Mouse (Mus musculus) CH12.LX (cell line): Measurements from ENCODE around the gene Stard13. TPM values are rescaled to one million over a fixed set of nuclear protein-coding genes. Genes with fewer than 3 reads are reported as not detected.

Experiments used
- DNase-seq: peaks from one replicate; pipeline ENCODE4 v3.0.0-alpha.2; 2013; ENCODE audit errors: extremely low read depth
- H3K27ac ChIP-seq: 2 replicates; pipeline ENCODE4 v1.5.1; 2012; ENCODE audit warnings: low read depth, mild to moderate bottlenecking, control low read depth, moderate library complexity; ENCODE audit not compliant: insufficient read depth
- H3K27me3 ChIP-seq: replicated peaks from 2 replicates; pipeline ENCODE3; 2012; ENCODE audit warnings: inconsistent platforms
- H3K36me3 ChIP-seq, 2 experiments: replicated peaks in 1 of 2; 2 replicates each; pipeline versions ENCODE3 to v1.6.1; 2012; ENCODE audit warnings: inconsistent platforms in 1 of 2, low read length in 1 of 2, mild to moderate bottlenecking in 1 of 2, mixed read lengths in 1 of 2, moderate library complexity in 1 of 2; ENCODE audit not compliant: control insufficient read depth in 1 of 2, insufficient read depth in 1 of 2
- H3K4me1 ChIP-seq, 2 experiments: 2 replicates each; pipeline ENCODE4 v1.6.1; 2012; ENCODE audit warnings: inconsistent platforms in 1 of 2, moderate library complexity in 1 of 2; ENCODE audit not compliant: insufficient read depth in 2 of 2, control insufficient read depth in 1 of 2
- H3K4me2 ChIP-seq: 2 replicates; pipeline ENCODE4 v1.6.1; 2012; ENCODE audit warnings: low read depth, mild to moderate bottlenecking, control low read depth; ENCODE audit not compliant: poor library complexity, insufficient read depth, severe bottlenecking
- H3K4me3 ChIP-seq, 3 experiments: fragments of 150-350 bp in 1 of 3; sonication (generic) in 1 of 3; replicated peaks in 1 of 3; 2 replicates each; pipeline versions ENCODE3 to v1.5.1; 2011 to 2012; ENCODE audit warnings: low read depth in 2 of 3, low read length in 2 of 3, mild to moderate bottlenecking in 2 of 3, moderate library complexity in 2 of 3, control low read depth in 1 of 3, improper control_type of control experiment in 1 of 3, inconsistent platforms in 1 of 3, mixed read lengths in 1 of 3; ENCODE audit not compliant: poor library complexity in 1 of 3
- H3K79me2 ChIP-seq: replicated peaks from 2 replicates; pipeline ENCODE4 v1.6.1; 2012; ENCODE audit warnings: mild to moderate bottlenecking, moderate library complexity; ENCODE audit not compliant: control insufficient read depth, poor library complexity, insufficient read depth, severe bottlenecking; ENCODE audit errors: extremely low read depth
- H3K9ac ChIP-seq: 2 replicates; pipeline ENCODE4 v1.6.1; 2012; ENCODE audit warnings: low read depth, mild to moderate bottlenecking, control low read depth, moderate library complexity; ENCODE audit not compliant: insufficient read depth
- H3K9me3 ChIP-seq: replicated peaks from 2 replicates; pipeline ENCODE3; 2012; ENCODE audit warnings: low read length, inconsistent platforms, mixed read lengths
- ZC3H11A ChIP-seq: IDR thresholded peaks from 2 replicates; pipeline ENCODE4 v1.6.1; 2012; ENCODE audit warnings: low read depth, mild to moderate bottlenecking, inconsistent platforms, low read length, improper control_type of control experiment
- dilution Hi-C: fragments of 300-500 bp; cut with MboI; formaldehyde crosslinking; loops from 2 replicates; pipeline ENCODE4 v1.14.3; 2020; ENCODE audit warnings: low sequenced_read_pairs; ENCODE audit not compliant: extremely low pct_unique_long_range_greater_than_20kb, extremely low pct_ligation_motif_present
- in situ Hi-C: fragments of 300-500 bp; cut with MboI; formaldehyde crosslinking; loops from 3 replicates; pipeline ENCODE4 v1.14.3; 2019; ENCODE audit warnings: low sequenced_read_pairs, low pct_ligation_motif_present, low pct_unique_long_range_greater_than_20kb, mixed read lengths
- polyA plus RNA-seq: library from polyadenylated mRNA; unstranded; fragments of >175 nt; gene quantifications from 2 replicates; pipeline ENCODE4 v1.2.1, GENCODE M21; 2012; ENCODE audit warnings: low read depth; ENCODE audit not compliant: insufficient read length
- total RNA-seq, 2 experiments: library from RNA; depleted of rRNA; stranded (reverse); fragments of 300-350 nt in 1 of 2; fragments of >200 nt in 1 of 2; gene quantifications; 2 replicates each; pipeline ENCODE4 v1.2.3; 2012 to 2014

Gene Stard13
- total and polyA plus RNA-seq, 3 experiments: 33.5 to 154 (median 73.6) TPM

- TF ChIP-seq ZC3H11A: no peak
- TF ChIP-seq, all 38 proteins: peak for 0
- H3K4me3 ChIP-seq: no peak overlapping the region
- H3K27me3 ChIP-seq: no peaks in the 10 kb centered on the region
- H3K9ac ChIP-seq: no peak overlapping the region
- no peak overlapping the region for H3K27ac ChIP-seq
- dilution Hi-C loops (no loop called here), in situ Hi-C loops (no loop called here)
- no peaks in the 10 kb centered on the region for H3K36me3 ChIP-seq
- H3K79me2 ChIP-seq: no peaks in the 10 kb centered on the region
- no peak for DNase-seq
- H3K4me1 ChIP-seq: peaks cover 0 to 5% of the 10 kb centered on the region in 2 experiments; a peak in 1 of 4 replicates
- H3K9me3 ChIP-seq: no peaks in the 10 kb centered on the region
- H3K4me2 ChIP-seq: no peak overlapping the region
Observed at GRCm38 (mm10) chr5:150994096-150994495, 239.5 kb downstream of the Stard13 start.

Other genes with a start within 250 kb of the Stard13 start
- gene Gm42906, start 194.3 kb upstream of the Stard13 start, total RNA-seq (2012; rRNA removed): not detected in 2 replicates
- not detected in 2 replicates for gene Gm42906, start 194.3 kb upstream of the Stard13 start, total RNA-seq (2014; rRNA removed)
- not detected in 2 replicates for gene Gm42906, start 194.3 kb upstream of the Stard13 start, polyA plus RNA-seq